Mouse (Mus musculus) ES-Bruce4 (cell line): ENCODE data around the gene Olfr108.

Experiments used
- CTCF ChIP-seq: IDR thresholded peaks from one replicate; pipeline ENCODE4 v1.8.1; 2011; ENCODE audit warnings: low read depth, low read length
- EP300 ChIP-seq: IDR thresholded peaks from 2 replicates; pipeline ENCODE4 v1.6.1; 2011; ENCODE audit warnings: low read depth, low read length; ENCODE audit not compliant: insufficient read depth
- POLR2A ChIP-seq: IDR thresholded peaks from one replicate; pipeline ENCODE4 v1.8.1; 2011; ENCODE audit warnings: low read length; ENCODE audit not compliant: insufficient read depth

DNA sequence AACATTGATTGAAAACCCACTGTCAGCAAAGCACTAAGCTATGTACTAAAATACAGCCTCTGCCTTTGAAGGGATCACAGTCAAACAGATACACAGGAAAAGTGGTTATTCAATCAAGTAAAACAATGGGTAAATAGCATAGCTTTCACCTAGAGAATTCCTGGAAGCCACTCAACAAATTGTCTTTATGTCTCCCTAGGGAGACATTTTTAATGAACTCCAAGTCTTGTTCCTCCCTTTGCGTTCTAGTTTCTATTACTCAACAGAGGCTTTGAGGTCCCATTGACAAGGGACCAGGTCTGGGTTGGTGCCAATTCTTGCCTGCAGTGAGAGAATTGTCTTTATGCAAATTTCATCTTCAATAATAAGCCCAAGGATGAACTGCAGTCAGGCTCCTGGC is at the start of gene Olfr108:
- no peak for TF ChIP-seq EP300
- TF ChIP-seq CTCF, result no peak
- no peak for TF ChIP-seq POLR2A
